Mouse (Mus musculus): Measurements from ENCODE around the gene Vps18. TPM values are rescaled to one million over a fixed set of nuclear protein-coding genes. Genes with fewer than 3 reads are reported as not detected.

The Vps18 gene
- polyA plus RNA-seq, 1 experiment from 2014 or later: 6.9 TPM

DNA sequence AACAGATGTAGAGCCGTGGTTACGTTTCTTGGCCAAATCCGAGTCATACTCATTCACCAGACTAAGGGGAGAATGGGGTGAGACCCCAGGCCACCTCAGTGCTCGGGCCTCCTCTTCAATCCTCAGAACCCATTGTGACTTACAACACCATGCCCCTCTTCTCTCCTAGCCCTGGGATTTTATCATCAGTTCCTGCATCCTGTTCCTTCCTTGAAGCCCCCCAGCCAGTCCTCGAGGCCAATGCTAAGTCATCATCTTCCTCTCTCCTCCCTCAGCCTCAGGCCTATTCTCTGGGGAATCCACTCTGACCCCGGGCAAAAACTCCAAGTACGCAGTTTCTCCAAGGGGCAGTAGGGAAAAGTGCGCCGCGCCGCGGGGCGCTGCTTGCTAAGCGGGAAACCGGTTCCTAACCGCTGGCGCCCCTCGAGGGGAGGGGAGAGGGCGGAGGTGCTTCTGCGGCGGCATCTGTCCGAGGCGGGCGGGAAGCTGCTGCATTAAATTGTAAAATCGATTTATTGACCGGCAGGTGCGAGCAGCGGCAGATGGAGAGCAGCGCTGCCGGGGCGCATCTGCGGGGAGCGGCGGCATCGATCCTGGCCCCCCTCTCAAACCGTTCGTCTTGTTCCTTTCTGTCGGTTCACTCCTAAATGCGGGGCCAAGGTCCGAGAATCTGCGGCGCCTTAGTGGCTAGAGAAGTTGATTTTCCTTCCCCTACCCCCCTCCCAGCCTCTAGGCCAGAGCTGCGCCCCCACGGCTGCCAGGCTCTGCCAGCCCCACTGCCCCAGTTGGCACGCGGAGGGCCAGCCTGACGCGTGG lies 33.4 kb downstream of the Vps18 start:
- no peak for ATAC-seq (replicated peaks; ENCODE audit: insufficient number of reproducible peaks, low FRiP score, low TSS enrichment)
- 3% methylated on average over 48 of the region's 48 CpGs for WGBS (ENCODE audit: insufficient replicate concordance)
- H3K4me1 ChIP-seq (ENCODE audit: control insufficient read depth, insufficient read depth, low read length): peaks cover 32% of the 10 kb centered on the region

DNA sequence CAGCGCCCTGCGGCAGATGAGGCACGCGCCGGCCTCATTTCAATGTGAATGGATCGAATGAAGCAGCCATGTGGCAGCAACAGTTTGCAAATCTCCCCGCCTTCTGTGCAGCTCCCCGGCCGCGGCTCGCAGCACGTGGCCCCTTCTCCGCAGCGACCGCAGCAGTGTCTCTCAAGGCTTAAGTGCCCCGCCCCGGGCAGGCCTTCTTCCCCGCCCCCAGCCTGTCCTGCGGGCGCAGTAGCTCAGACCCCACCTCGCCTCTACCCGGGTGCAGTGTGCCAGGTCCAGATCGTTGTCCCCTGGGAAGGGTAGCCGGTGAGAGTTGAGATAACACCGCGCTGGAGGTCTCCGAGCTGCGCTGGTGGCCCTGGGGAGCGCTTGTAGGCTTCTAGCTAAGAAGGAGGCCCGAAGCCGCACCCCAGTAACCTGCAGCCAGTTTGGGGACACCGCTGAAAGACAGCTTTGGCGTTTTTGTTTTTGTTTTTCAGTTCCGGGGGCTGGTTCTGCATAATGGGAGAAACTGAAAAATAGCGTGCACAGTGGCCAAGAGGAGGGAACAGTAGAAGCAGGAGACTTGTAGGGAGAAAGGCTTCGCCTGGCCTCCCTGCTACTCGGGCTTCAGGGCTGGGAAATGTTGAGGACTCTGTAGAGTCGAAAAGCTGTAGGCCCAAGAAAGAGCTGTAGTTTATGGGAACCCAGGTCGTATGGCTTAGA lies 34.2 kb downstream of the Vps18 start:
- no peak; the same call in 1 of the 2 replicates for ATAC-seq (replicated peaks; ENCODE audit: insufficient number of reproducible peaks, low FRiP score, low TSS enrichment)
- Histone ChIP-seq H3K27me3 (ENCODE audit: control insufficient read depth, insufficient read depth, low read length) (peaks cover 75% of the 10 kb centered on the region), H3K27ac (ENCODE audit: low read depth, low read length) (no peak overlapping the region), H3K36me3 (ENCODE audit: control insufficient read depth, insufficient read depth, low read length) (no peaks in the 10 kb centered on the region), H3K9me3 (replicated peaks; ENCODE audit: control insufficient read depth, low read length) (no peaks in the 10 kb centered on the region), H3K4me1 (ENCODE audit: control insufficient read depth, insufficient read depth, low read length) (peaks cover 35% of the 10 kb centered on the region), H3K4me2 (peak overlapping the region; percentile 74), H3K9ac (ENCODE audit: low read depth, low read length) (peak overlapping the region; percentile 52; the same call in 1 of the 2 replicates), H3K4me3 (ENCODE audit: low read depth, low read length) (peak overlapping the region; percentile 44)
- WGBS (ENCODE audit: insufficient replicate concordance): 5% methylated on average over 35 of the region's 39 CpGs

More for the DNA sequence above, 33.4 kb downstream of the Vps18 start:
- Histone ChIP-seq H3K36me3 (ENCODE audit: control insufficient read depth, insufficient read depth, low read length) (no peaks in the 10 kb centered on the region), H3K4me3 (ENCODE audit: low read depth, low read length) (peak overlapping the region; percentile 44), H3K27ac (ENCODE audit: low read depth, low read length) (no peak overlapping the region), H3K4me2 (peak overlapping the region; percentile 74), H3K9ac (ENCODE audit: low read depth, low read length) (peak overlapping the region; percentile 52; the same call in 1 of the 2 replicates), H3K27me3 (ENCODE audit: control insufficient read depth, insufficient read depth, low read length) (peaks cover 69% of the 10 kb centered on the region), H3K9me3 (replicated peaks; ENCODE audit: control insufficient read depth, low read length) (no peaks in the 10 kb centered on the region)

DNA sequence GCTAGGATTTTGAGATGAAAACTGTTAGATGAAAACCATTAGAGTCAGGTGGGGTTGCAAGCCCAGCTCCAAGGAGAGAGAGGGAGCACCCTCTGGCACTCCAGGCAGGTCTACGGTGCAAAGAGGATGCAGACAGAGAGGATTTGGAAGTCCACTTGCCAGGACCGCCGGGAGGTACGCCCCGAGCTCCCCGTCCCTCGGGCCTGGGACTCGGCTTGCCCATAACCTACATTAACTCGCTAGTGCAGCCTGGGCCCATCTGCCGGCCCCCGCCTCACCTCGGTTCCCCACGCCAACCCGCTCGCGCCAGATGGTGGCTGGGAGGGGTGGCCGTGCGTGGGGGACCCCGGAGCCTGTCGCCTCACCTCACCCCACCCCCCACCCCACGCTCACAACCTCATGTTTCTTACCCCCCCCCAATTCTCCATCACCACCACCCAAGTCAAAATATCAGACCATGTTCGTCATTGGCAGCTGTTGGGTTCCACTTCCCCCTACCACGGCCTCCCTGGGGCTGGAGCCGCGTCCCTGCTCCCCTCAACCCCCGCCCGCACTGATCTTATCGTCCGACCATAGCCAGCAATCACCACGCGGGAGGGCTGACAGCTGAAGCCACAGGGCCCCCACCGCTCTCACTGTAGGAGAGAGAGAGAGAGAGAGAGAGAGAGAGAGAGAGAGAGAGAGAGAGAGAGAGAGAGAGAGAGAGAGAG lies 35.5 kb downstream of the Vps18 start:
- H3K9me3 ChIP-seq (replicated peaks; ENCODE audit: control insufficient read depth, low read length): no peaks in the 10 kb centered on the region
- H3K9ac ChIP-seq (ENCODE audit: low read depth, low read length): no peak overlapping the region
- H3K27ac ChIP-seq (ENCODE audit: low read depth, low read length): no peak overlapping the region
- H3K4me2 ChIP-seq: peak overlapping the region; percentile 96
- WGBS (ENCODE audit: insufficient replicate concordance): 7% methylated on average over 32 of the region's 32 CpGs
- H3K36me3 ChIP-seq (ENCODE audit: control insufficient read depth, insufficient read depth, low read length): no peaks in the 10 kb centered on the region
- H3K4me1 ChIP-seq (ENCODE audit: control insufficient read depth, insufficient read depth, low read length): peaks cover 36% of the 10 kb centered on the region
- H3K27me3 ChIP-seq (ENCODE audit: control insufficient read depth, insufficient read depth, low read length): peaks cover 85% of the 10 kb centered on the region
- ATAC-seq (replicated peaks; ENCODE audit: insufficient number of reproducible peaks, low FRiP score, low TSS enrichment): no peak
- H3K4me3 ChIP-seq (ENCODE audit: low read depth, low read length): peak overlapping the region; percentile 64

DNA sequence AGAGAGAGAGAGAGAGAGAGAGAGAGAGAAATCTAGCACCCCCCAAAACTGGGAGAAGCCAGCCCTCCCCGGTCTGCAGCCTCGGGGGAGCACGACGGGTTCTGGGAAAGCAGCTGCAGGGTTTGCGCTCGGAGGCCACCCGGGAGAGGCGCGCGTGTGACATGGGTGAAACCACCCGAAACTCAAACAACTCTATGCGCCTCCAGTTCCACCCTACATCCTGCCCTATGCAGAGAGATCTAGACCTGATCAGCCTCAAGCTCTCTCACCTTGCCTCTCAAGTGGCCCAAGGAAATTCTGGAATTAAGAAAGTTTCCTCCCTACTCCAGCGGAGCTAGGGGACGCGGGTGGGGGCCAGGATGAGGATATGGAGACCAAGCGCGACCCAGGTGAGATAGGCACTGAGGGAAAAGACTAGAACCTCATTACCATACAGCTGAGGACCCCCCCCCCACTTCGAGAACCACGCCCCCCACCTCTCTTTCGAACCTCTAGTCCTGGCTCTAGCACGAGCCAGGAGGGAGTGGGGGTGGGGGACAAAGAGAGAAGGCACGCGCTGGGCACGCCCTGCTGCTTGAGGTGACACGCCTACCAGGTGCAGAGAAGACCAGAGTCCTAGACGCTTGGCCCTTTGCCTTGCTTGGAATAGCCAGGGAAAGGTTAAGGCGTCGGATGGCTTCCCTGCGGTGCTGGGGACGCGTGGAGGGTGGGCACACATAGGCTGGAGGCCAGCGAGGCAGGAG lies 36.2 kb downstream of the Vps18 start:
- no peak overlapping the region for H3K27ac ChIP-seq (ENCODE audit: low read depth, low read length)
- no peaks in the 10 kb centered on the region for H3K36me3 ChIP-seq (ENCODE audit: control insufficient read depth, insufficient read depth, low read length)
- H3K4me2 ChIP-seq: peak overlapping the region; percentile 96
- H3K9ac ChIP-seq (ENCODE audit: low read depth, low read length): peak overlapping the region; percentile 74; the same call in 1 of the 2 replicates
- peaks cover 36% of the 10 kb centered on the region for H3K4me1 ChIP-seq (ENCODE audit: control insufficient read depth, insufficient read depth, low read length)
- peak overlapping the region; percentile 64 for H3K4me3 ChIP-seq (ENCODE audit: low read depth, low read length)
- no peaks in the 10 kb centered on the region for H3K9me3 ChIP-seq (replicated peaks; ENCODE audit: control insufficient read depth, low read length)
- H3K27me3 ChIP-seq (ENCODE audit: control insufficient read depth, insufficient read depth, low read length): peaks cover 88% of the 10 kb centered on the region
- ATAC-seq (replicated peaks; ENCODE audit: insufficient number of reproducible peaks, low FRiP score, low TSS enrichment): 0 out of 2 replicates have a peak, but pooled peaks have one; percentile 10
- WGBS (ENCODE audit: insufficient replicate concordance): 1% methylated on average over 32 of the region's 32 CpGs

DNA sequence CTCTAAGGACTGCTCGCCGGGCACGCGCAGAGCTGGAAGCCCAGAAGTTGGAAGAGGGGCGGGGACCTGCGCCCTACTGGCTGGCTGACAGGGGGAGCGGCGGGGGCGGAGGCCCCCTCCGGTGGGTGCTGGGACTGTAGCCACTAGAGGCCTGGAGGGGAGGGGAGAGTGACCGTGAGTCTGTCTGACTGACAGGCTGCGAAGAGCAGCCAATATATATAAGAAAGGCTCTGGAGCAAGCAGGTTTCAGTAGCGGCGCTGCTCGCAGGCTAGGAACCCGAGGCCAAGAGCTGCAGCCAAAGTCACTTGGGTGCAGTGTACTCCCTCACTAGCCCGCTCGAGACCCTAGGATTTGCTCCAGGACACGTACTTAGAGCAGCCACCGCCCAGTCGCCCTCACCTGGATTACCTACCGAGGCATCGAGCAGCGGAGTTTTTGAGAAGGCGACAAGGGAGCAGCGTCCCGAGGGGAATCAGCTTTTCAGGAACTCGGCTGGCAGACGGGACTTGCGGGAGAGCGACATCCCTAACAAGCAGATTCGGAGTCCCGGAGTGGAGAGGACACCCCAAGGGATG lies 37.1 kb downstream of the Vps18 start, which contains the start of gene Dll4:
Dll4 (plus strand) TSS at position 217 of the 576 bp plus-strand sequence.
- ATAC-seq (replicated peaks; ENCODE audit: insufficient number of reproducible peaks, low FRiP score, low TSS enrichment): peak; percentile 58
- H3K9ac ChIP-seq (ENCODE audit: low read depth, low read length): peak within 1 kb of the TSS; percentile 74
- no peaks in the 10 kb centered on the region for H3K9me3 ChIP-seq (replicated peaks; ENCODE audit: control insufficient read depth, low read length)
- H3K4me2 ChIP-seq: peak within 1 kb of the TSS; percentile 96
- peaks cover 36% of the 10 kb centered on the region for H3K4me1 ChIP-seq (ENCODE audit: control insufficient read depth, insufficient read depth, low read length)
- H3K4me3 ChIP-seq (ENCODE audit: low read depth, low read length): peak within 1 kb of the TSS; percentile 64
- H3K36me3 ChIP-seq (ENCODE audit: control insufficient read depth, insufficient read depth, low read length): no peaks in the 10 kb centered on the region
- WGBS (ENCODE audit: insufficient replicate concordance): under 1% methylated on average over 33 of the region's 33 CpGs
- 0 out of 2 replicates have a peak within 1 kb of the TSS, but pooled peaks have one; percentile 15 for H3K27ac ChIP-seq (ENCODE audit: low read depth, low read length)
- peaks cover 91% of the 10 kb centered on the region for H3K27me3 ChIP-seq (ENCODE audit: control insufficient read depth, insufficient read depth, low read length)

DNA sequence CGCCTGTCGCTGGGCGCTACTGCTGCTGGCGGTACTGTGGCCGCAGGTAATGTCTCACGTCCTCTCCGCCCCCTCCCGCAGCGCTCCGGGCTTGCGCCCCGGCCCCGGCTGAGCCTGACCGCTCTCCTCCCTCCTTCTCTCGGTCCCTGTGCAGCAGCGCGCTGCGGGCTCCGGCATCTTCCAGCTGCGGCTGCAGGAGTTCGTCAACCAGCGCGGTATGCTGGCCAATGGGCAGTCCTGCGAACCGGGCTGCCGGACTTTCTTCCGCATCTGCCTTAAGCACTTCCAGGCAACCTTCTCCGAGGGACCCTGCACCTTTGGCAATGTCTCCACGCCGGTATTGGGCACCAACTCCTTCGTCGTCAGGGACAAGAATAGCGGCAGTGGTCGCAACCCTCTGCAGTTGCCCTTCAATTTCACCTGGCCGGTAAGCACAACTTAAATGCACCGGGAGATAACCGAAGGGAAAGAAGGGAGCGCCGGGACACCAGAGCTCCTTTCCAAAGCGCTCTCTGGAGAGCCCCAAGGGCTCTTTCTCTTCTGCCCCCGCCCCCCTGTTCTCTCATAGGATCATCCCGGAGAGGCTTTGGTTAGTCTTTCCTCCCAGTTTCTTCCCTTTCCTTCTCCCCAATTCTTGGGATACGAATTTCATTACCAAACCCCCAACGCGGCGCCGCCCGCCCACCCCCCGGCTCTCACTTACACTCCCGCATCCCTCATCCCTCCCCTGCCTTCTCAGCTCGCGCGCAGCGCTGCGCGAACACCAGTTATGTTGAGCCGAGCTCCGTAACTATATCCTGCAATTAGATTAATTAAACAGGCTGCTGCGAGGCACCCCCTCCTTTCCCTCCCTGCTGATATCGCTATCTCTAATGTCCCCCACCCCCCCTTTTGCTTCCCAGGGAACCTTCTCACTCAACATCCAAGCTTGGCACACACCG lies 37.9 kb downstream of the Vps18 start:
- under 1% methylated on average over 59 of the region's 61 CpGs for WGBS (ENCODE audit: insufficient replicate concordance)
- no peak for ATAC-seq (replicated peaks; ENCODE audit: insufficient number of reproducible peaks, low FRiP score, low TSS enrichment)
- peaks cover 33% of the 10 kb centered on the region for H3K4me1 ChIP-seq (ENCODE audit: control insufficient read depth, insufficient read depth, low read length)

DNA sequence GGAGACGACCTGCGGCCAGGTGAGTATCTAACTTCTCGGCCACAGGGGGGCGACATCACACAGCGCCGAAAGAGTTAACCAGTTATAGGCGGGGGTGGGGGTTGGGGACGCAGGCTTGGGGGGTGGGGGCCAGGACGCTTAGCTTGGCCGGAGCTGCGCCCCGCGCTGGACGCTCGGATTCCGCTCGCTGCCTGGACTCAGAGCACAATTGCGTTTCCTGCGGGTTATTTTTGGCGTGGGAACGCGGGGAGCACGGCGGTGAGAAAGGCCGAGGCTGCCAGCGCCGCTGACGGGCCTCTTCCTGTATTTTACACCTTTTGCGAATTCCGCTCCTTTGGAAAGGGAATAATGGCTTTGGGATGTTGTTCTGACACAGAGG lies 38.6 kb downstream of the Vps18 start:
- Histone ChIP-seq H3K4me1 (ENCODE audit: control insufficient read depth, insufficient read depth, low read length) (peaks cover 27% of the 10 kb centered on the region), H3K27ac (ENCODE audit: low read depth, low read length) (0 out of 2 replicates have a peak overlapping the region, but pooled peaks have one; percentile 29), H3K27me3 (ENCODE audit: control insufficient read depth, insufficient read depth, low read length) (peaks cover 91% of the 10 kb centered on the region), H3K36me3 (ENCODE audit: control insufficient read depth, insufficient read depth, low read length) (no peaks in the 10 kb centered on the region), H3K4me2 (peak overlapping the region; percentile 96), H3K9ac (ENCODE audit: low read depth, low read length) (peak overlapping the region; percentile 74; the same call in 1 of the 2 replicates), H3K9me3 (replicated peaks; ENCODE audit: control insufficient read depth, low read length) (no peaks in the 10 kb centered on the region), H3K4me3 (ENCODE audit: low read depth, low read length) (peak overlapping the region; percentile 64)
- ATAC-seq (replicated peaks; ENCODE audit: insufficient number of reproducible peaks, low FRiP score, low TSS enrichment): peak; percentile 43; the same call in 1 of the 2 replicates
- WGBS (ENCODE audit: insufficient replicate concordance): 1% methylated on average over 30 of the region's 30 CpGs

More for the DNA sequence above, 37.9 kb downstream of the Vps18 start:
- peak overlapping the region; percentile 96 for H3K4me2 ChIP-seq
- peaks cover 91% of the 10 kb centered on the region for H3K27me3 ChIP-seq (ENCODE audit: control insufficient read depth, insufficient read depth, low read length)
- 0 out of 2 replicates have a peak overlapping the region, but pooled peaks have one; percentile 15 for H3K27ac ChIP-seq (ENCODE audit: low read depth, low read length)
- peak overlapping the region; percentile 74 for H3K9ac ChIP-seq (ENCODE audit: low read depth, low read length)
- H3K36me3 ChIP-seq (ENCODE audit: control insufficient read depth, insufficient read depth, low read length): no peaks in the 10 kb centered on the region
- no peaks in the 10 kb centered on the region for H3K9me3 ChIP-seq (replicated peaks; ENCODE audit: control insufficient read depth, low read length)
- peak overlapping the region; percentile 64 for H3K4me3 ChIP-seq (ENCODE audit: low read depth, low read length)
